Mouse (Mus musculus) C2C12 (cell line): ENCODE data around the gene Bmp5.

Experiments
- CTCF ChIP-seq: IDR thresholded peaks from one replicate; pipeline ENCODE4 v1.5.1; 2011; ENCODE audit not compliant: control insufficient read depth, insufficient read depth, insufficient read length
- USF1 ChIP-seq: IDR thresholded peaks from one replicate; pipeline ENCODE4 v1.6.1; 2011; ENCODE audit warnings: low read depth, mild to moderate bottlenecking, control low read depth, moderate library complexity

DNA sequence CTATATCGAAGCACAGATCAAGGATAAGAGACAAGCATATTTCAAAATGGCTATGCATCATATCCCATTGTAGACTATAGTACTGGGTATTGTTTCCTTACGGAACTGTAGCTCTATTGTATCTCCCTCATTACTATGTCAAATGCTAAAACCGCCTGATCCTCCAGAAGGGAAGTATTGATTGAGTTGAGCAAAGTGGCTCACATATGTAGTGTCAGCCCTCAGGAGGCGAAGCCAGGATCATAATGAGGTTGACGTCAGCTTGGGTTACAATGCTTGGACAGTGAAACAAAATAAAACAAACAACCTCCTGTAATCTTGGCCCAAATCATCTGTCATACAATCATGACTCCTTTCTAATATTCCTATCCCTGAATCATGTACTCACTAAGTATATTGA lies 43.2 kb downstream of the Bmp5 start:
- TF ChIP-seq CTCF, result no peak
- TF ChIP-seq USF1, result no peak
